Mouse (Mus musculus) MEL-GATA-1-ER (cell line): ENCODE results near the gene Aldh2.
A peak's percentile ranks its signal among the peaks of the same experiment; 100 is the strongest.
"Not testable (repeated sequence)": the region's sequence is repeated elsewhere in the genome, so short reads cannot be mapped to it uniquely, and the experiment has no call there.

Experiments used
- DNase-seq: peaks from one replicate; pipeline ENCODE4 v3.0.0-alpha.2; 2012; ENCODE audit warnings: low read depth; ENCODE audit errors: extremely low read depth

The Aldh2 gene

DNA sequence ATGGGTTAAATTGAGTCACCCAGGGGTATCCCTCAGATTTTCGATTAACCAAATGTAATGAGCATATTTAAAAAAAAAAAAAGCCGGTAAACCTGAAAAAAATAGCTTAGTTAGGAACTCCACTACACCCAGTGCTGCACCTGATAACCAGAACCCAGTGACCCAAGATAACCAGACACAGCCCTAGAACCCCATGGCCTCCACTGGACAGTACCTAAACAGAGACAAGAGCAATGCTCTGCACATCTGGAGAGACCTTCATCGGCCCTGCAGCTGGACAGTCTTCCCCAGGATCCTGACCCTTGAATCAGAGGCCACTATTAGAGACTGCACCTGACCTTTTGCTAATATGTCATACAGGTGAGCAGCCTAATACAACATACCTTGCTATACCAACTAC is 46.5 kb downstream of the Aldh2 start:
- no peak for DNase-seq

DNA sequence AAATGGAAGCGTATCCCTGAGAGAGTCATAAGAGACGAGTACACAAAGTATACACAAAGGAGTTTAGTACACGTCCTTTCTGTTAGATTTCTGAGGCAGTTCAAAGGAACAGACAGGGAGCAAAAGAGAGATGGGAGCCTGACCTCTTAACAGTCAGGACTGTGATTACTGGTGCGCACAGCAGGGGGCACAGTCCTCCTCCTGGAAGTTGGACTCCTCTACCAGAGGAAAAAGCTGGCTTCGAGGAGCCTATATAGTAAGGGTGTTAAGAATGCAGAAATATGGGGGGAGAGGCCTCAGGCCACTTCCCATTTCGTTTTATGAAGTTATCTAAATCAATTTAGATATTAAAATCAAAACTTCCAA is 47.1 kb downstream of the Aldh2 start:
- DNase-seq = peak; percentile 34

DNA sequence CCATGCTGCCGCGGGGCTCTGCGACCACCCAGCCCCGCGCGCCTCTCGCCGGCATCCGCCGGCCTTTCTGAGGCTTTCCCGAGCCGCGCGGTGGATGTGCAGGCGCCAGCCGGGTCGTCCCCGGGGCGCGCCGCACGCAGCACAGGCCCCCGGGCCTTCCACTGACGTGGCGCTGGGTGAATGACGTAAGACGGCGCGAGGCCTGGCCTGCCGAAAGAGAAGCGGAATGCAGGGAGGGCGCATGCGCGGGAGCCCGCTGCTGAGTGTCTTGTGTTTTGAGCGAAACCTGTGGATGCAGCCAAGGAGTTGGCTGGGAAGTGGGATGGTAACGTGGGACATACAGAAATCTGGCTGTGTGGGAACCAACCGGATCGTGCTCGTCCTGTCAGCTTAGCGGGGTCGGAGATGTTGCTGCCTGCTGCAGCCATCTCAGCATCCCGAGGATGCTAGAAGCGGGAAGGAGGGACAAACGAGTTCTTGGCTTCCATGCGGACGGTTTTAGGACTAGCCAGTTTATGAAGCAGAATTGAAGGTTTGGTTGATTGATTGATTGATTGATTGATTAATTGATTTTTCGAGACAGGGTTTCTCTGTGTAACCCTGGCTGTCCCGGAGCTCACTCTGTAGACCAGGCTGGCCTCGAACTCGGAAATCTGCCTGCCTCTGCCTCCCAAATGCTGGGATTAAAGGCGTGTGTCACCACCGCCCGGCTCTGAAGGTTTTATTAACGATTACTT is 47.7 kb downstream of the Aldh2 start, which contains the start of gene Mapkapk5:
TSS of gene Mapkapk5 (minus strand) at position 113 of the 737 bp plus-strand sequence.
- DNase-seq = peak; percentile 84

DNA sequence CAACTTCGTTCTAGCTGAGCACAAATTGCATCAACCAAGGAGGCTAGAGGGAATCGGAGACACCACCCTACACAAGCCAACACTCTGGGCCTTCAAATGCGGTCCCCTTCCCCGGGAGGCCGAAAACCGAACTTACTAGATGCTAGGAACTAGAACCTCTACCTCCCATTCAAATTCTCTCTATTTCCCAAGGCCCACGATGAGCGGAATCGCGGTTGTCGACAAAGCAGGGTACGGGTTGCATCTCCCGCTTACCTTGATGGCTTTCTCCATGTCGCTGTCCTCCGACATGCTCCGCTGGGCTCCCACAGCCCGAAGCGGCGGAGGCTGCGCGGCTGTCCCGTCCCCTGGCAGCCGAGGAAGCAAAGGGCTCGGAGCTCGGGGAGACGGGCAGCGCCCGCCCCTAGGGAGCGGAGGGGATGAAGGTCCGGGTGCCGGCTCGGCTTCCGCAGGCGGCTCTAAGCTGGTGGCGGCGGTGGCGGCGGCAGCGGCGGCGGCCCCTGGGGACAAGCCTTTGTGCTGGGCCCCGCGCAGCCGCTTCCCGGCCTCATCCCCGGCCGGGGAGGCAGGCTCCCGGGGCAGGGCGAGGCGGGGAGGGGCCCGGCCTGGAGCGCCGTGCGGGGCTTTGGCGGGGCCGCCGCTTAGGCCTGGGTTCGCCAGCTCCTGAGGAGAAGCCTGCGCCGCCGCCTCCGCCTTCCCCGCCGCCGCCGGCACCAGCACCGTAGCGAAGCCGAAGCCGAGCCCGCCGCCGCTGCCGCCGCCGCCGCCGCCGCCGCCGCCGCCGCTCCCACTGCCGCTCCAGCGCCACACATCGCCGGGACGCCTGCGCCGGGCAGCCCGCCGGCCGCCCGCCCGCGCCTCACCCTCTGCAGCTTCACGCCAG is 48.5 kb downstream of the Aldh2 start, which contains the start of the genes Adam1a and Gm42878:
TSS of gene Adam1a (minus strand) at position 573 of the 883 bp plus-strand sequence.
TSS of gene Gm42878 (minus strand) at position 573 of the 883 bp plus-strand sequence.
- DNase-seq = no peak

DNA sequence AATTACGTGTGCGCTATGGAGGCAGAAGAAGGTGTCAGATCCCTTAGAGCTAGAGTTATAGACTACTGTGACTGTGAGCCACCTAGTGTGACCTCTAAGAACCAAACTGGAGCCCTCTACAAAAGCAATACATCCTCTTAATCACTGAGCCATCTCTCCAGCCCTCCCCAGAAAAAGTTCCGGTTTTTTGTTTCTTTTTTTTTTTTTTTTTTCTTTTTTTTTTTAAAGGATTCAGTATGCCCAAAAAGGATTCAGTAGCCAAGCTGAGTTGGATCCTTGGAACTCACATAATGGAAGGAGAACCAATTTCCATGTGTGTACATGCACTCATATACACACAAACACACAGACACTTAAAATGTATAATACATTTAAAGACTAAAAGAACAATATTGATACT is 50.3 kb downstream of the Aldh2 start:
- no peak for DNase-seq

DNA sequence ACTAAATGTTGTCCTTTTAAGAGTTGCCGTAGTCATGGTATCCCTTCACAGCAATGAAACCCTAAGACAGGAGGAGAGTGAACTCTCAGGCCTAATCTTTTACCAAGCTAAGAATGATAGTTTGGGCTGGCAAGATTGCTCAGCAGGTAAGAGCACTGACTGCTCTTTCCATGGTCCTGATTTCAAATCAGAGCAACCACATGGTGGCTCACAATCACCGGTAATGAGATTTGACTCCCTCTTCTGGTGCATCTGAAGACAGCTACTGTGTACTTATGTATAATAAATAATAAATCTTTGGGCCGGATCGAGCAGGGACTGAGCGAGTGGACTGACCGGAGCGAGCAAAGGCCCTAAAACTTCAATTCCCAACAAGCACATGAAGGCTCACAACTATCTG is 52.4 kb downstream of the Aldh2 start:
- DNase-seq = no peak

DNA sequence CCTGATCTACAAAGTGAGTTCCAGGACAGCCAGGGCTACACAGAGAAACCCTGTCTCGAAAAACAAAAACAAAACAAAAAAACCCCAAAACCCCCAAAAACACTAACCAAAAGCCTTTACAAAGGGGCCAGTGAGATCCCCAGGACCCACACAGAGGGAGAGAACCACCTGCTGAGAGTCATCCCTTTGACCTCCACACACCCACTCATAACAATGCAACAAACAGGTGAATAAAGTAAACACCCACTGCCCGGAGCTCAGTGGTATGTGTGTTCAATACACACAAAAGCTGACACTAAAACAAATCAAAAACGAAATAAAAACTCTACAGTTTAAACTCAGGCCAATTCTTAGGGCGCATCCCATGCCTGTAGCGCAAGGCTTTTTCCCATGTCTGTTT is 53.6 kb downstream of the Aldh2 start:
- DNase-seq = no peak

DNA sequence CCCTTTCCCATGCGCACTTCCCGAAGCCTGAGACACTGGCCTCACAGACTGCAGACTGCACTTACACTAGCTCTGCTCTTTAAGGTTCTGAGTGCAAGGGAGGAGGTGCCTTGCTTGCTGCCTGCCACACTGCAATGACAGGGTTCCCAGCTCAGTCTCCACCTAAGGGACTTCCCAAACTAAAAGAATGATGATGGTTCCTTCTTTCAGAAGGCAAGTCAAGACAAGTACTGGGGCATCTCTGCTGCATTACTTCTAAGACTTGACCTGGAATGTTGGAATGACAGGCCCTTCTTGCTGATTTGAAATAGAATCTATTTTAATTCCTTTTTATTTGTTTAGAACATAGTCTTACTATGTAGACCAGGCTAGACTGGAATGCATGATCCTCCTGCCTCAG is 56.0 kb downstream of the Aldh2 start:
- DNase-seq = no peak

DNA sequence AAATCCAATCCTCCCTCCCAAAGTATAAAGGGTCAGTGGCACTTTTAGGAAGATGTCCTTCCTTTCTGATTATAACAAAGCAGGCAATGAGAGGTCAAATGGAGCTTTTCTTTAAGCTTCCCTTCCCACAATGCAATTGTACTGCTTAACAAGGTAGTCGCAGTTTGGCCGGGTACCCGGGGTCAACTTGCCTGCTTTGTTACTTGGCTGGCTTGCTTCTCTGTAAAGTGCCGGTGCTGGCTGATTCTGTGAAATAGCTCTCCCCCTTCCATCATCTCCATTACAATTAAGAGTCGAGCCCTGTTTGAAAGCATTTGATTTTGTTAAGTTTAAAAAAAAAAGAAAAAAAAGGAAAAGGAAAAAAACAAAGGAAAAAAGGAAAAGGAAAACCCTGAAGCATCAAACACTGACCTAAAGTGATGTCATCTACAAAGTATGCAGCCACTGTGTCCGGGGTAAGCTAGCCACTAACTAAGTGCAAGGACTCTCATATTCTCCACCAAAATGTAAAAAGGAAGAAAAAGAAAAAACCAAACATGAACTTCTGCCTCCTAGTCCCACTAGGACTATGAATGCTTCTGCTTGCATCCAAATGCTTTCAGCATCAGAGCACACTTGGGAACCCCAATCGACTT is 56.6 kb downstream of the Aldh2 start:
- no peak for DNase-seq

DNA sequence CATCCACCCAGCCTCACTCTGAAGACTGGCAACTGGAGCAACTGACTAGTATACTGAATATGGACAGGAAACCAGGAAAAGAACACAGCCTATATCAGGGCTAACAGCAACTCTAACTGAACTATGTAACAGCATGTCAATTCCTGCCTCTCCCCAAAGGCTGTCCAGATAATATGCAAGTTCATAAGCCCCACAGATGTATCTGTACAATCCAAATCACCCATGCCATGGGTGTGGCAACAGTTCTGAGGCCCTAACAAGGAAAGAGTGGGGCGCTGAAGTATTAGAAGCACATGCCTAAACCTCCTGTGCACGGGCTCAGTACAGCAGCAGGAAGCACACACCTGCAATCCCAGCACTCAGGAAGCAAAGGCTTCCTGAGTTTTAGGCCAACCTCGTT is 58.5 kb downstream of the Aldh2 start:
- DNase-seq = no peak

DNA sequence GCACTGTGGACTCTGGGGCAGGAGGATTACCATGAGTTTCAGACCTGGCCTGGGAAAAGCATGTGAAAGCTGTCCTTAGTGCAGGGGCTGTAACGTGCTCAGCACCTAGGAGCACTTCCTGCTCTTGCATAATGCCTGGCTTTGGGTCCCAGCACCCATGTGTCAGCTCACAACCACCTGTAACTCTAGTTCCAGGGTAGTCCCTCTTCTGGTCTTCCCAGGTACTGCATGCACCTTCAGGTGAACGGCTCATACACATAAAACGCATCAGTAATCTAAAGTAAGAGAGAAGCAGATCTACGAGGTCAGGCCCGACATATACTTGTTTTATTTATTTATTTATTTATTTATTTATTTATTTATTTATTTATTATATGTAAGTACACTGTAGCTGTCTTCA is 59.1 kb downstream of the Aldh2 start:
- DNase-seq = no peak

DNA sequence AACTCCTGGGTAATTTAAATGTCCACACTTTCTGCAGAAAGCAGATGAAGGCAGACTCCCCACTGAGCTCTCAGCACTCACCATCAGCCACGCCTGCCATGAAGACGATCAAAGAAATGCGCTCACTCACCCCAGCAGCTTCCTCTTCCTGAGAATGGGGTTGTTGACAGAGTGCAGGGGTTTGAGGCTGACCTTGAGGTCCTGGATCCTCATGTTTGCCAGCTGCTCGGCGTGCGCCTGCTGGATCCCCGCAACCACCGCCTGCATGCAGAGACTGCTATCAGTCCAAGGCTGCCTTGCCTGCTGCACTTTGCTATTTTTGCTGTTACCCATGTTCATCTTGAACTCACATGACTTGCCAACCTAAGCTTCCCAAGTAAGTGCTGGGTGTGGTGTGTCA is 66.7 kb downstream of the Aldh2 start:
- DNase-seq = no peak

DNA sequence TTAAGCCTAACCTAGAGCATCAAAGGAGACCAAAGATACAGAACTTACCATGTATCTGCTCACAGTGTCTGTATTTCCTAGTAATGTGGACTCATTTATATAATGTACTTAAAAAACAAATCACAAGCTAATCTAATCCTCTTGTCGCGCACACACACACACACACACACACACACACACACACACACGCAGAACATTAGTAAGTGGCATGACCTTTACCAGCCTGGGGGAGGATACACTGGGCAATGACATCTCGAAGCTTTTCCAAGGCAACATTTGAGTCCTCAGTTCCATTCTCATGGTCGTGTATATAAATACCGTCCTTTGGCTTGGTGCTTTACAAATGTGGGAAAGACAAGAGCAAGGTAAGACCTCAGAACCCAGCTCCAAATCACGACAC is 67.1 kb downstream of the Aldh2 start:
- DNase-seq = no peak

DNA sequence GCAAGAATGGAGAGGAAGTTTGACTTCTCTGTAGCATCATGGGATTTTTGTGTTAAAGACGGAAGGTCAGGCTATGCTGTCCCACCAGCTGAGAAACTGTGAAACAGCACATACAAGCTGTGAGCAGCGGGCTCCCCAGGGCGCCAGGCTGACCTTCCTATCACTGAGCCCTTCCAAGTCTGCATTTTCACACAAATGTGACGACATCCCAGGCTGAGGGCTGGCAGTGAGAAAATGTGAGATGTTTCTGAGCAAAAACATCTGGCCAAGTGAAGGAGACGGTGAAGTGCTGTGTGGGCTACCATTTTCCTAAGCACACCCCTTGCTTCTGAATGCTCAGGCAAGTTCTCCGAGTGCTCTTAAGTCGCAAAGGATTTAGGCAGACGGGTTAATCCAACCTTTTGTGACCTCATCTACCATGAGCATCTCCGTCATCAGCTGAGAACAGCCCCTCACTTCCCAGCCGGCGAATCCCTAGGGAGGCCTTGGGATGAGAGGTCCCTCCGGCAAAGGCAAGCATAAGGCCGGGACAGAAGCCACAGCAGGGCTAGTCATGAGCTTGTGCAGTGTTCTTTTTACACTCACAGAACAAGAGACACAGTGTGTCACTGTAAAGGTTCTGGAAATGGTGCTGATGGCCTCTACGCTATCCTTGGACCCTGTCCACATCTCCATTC is 67.7 kb downstream of the Aldh2 start:
- no peak for DNase-seq

DNA sequence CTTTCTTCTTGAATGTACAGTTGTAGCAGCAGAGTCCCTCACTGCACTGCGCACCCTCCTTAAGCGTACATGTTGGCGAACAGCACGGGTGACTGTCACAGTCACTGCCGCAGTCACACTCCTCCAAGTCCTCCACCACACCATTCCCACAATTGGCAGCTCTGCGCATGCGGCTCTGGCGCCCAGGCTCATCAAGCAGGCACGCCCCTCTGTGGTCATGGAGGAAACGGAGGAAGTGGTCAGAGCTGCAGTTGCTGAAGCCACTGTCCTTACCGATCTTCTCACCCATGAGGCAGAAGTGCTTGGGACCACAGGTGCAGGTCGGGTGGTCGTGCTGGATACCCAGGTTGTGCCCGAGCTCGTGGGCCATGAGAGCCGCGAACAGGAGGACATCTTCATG is 73.9 kb downstream of the Aldh2 start:
- DNase-seq = not testable (repeated sequence)

DNA sequence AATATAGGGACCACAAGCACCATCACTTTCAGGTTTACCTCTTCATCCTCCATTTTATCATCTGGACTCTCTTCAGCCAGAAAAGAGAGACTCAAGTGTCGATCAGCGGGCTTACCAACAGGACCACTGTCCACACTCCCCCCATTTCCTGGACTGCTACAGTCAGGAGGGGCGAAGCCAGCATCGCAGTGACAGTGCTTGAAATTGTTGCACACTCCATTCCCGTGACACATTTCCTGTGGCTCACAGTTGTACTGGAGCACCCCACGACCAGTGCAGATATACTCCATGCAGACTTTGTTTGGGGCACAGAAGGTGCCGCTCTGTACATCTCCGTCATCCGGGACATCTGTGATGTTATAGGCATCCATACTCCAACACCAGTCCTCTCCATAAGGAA is 74.6 kb downstream of the Aldh2 start:
- DNase-seq = no peak
